Mouse (Mus musculus) R1 (cell line): ENCODE measurements at regions not wholly inside any gene's neighbourhood (a gene's known extent, or its start where the extent isn't known, plus 50 kb on each side); places are given as distances from the start of the nearest gene placed in this dataset.

Experiments used
- DNase-seq: peaks from one replicate; pipeline ENCODE4 v3.0.0-alpha.2; 2018; ENCODE audit warnings: low read depth, low spot score

DNA sequence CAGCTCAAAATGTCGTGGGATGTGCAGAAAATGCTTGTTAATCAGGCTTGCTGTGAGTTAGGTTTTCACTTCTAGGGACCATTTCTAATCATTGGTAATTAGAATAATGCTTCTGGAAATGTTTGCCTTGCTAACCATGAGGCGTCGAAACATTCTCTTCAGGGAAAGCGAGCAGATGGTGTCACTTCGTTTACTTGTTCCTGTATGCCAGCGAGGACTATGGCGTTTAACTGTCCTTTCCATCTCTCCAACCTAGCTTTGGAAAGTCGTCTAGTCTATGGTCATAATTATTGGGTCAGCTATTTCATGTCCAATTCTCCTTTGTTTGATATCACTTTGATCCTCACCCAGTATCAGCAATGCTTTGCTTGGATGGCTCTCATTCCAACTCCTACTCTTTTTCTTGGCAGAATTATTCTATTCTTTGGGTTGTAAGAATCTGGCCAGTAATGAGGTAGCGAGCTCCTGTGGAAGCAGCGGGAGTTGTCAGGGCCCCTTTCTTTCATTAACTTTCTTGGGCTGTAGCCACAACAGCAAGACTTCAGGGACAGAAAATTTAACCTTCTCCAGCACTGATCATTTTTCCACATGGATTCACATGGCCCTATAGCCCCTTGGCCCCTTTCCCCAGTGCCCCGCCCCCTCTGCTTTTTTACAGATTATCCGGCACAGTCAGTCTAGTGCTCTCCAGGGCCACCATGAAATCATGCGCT, 374.0 kb upstream of the Plscr5 start:
- DNase-seq = no peak

DNA sequence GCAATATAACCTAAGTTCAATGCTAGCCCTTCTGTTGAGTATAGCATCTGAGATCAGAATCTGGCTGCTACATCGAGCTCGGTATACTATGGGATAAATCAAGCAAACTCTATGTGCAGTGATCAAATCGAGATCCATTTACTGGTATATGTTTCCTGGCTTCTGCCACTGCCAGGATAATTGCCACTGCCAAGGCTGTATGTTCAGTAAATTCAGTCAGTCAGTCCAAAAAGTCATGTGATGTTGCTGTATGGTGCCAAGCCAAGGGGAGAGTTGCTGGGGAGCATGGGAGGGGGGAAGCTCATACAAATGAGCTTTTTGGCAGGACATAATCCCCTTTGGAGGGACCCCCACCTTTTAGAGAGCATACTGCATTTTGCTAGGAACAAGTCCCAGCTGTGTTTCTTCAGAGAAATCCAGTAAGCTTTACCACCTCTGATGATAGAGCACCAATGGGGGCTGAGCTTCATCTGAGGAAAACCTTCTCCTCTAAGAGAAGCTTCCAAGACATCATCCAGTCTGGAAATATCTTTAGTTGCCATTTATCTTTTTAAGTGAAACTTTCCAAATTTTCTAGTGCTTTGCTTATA, 389.3 kb upstream of the Plscr5 start:
- DNase-seq = no peak

DNA sequence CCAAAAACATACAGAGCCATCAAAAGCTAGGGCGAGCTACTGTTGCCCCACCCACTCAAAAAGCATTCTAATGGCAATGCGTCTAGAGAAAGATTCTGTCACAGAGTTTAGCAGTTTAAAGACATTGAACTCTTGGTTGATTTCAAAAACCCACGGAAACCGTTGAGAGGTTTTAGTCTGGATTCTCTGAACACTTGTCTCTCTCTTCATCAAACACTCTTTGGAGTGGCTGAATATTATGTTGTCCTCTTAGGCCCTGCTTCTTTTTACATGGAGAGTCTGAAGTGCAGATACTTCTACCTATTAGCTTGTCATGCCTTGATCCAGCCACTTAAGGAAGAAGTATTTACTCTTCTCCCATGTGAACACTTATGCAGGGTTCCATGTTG, 393.9 kb upstream of the Plscr5 start:
- no peak for DNase-seq

DNA sequence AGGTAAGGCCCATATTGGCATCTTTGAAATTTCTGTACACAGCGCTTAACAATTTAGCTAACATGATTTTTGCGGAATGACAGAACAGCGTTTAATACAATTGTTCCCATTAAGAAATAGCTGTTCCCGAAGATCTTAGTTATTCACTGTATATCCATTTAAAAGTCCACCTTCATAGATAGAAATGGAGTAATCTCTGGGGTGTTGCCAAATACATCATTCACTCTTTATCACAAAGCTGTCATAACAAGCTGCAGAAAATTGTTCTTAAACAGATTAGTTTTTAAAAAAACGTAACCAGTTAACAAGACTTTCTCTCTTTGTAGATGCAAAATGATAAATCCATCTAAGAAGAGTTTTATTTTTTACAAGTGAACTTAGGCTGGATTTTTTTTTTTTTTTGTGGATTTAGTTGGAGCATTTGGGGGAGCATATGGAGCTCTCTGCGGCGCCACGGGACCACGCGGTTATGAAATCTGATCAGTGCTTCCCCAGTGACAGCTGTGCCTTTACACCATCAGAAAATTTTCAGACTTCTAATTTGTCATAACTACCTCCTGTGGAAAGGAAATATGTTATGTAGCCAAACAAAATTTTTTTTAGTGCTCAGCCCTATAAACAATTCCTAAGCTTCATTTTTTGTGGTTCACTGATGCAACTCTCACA, 394.4 kb upstream of the Plscr5 start:
- DNase-seq = no peak

DNA sequence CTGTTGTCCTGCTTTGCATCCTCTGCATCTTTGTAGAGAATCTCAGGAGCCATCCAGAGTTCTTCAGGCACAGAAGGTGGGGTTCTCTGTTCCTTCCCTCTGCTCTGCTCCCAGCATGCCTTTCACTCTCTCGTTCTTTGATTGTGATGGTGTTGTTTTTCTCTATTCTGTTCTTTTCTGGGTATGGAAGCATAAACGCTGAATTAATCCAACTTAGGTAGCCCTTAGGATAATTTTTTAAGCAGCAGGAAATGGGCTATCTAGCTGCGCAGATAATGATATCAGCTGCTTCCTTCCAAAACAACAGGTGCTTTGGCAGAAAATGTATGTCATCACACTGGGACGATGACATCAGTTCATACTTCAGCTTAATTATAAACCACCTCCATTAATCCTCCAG, 395.8 kb upstream of the Plscr5 start:
- no peak for DNase-seq

DNA sequence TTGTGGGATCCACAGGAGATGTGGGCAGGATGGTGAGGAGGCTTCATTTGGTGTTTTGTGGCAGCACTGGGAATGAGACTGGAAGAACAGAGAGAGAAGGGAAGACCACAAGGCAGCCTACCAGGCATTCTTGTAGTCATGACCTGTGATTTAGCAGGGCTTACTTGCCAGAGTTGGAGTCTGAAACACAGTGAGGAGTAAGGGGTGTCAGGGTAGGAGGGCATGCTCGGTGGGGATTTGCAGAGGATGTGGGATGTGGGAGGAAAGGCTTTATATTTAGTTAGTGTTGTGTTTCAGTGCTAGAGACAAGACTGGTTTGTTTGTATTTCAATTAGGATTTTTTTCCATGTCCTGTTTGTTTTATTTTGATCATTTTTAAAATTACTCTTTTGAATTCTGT, 387.3 kb upstream of the Zic1 start:
- no peak for DNase-seq

DNA sequence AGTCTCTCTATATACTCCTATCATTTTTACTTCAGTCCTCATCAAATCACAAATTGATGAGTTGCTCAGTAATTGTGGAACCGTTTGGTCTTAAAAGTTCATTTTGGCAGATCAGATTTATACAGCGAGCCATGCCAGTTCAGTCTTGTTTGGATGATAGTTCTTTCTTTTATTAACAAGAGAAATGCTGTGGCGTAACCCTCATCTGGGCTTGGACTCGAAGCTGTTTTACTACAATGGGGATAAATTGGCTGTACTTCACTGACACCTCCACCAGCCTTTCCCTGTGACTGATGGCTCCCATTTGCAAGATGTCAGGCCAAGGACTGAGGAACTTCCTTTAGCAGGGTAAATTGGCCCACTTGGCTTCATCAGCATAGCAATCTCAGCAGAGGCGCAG, 345.5 kb upstream of the Zic1 start:
- DNase-seq = no peak

DNA sequence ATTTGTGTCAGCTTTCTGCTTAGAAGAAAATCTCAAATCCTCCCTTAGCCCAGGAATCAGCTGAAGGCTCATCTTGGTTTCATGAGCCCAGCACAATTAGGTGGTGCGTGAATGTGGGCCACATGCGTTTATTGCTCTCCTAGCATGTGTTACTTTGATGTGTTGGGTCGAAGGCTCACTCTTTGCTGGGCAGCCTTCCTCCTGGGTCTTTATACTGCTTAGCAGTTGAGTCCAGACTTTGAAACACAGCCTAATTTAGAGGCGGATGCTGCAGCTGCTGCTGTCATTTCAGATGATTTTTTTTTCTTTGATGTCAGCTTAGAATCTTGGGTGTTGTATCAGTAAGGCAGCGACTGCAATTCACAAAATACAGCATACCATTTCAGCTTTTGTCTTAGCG, 315.2 kb upstream of the Zic1 start:
- no peak for DNase-seq

DNA sequence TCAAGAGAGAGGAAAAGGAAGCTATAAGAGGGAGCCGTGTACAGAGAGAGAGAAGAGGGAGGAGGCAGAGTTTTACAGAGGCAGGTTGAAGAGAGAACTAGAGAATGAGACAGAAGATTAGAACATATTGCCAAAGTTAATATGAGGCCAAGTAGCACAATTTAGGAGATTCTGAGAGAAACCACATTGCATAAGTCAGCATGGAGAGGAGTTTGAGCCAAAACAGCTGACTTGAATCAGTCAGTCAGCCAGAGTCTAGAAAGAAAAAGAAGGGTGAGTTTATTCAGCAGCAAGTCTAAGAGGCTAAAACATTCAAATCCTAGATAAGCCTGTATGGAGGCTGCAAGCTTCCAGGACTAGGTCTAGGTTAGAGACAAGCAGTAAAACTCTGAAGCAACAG, 301.1 kb upstream of the Zic1 start:
- DNase-seq = no peak

DNA sequence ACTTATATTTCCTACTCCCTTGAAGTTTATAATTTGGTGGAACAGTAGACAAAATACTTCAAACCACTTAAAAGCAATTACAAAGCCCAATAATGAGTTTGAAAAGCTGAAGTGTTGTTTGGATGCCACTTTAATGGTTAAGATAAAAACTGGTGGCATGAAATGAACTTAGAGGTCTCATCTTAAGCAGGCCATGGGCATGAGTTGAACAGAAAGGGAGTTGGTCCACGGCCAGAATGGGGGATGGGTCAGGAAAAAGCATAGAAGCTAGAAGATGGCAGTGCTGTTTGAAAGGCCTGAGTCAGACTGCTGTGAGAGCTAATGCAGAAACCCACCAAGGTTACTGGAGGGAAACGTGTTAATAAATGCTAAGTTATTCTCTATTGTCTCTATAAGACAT, 294.5 kb upstream of the Zic1 start:
- no peak for DNase-seq

DNA sequence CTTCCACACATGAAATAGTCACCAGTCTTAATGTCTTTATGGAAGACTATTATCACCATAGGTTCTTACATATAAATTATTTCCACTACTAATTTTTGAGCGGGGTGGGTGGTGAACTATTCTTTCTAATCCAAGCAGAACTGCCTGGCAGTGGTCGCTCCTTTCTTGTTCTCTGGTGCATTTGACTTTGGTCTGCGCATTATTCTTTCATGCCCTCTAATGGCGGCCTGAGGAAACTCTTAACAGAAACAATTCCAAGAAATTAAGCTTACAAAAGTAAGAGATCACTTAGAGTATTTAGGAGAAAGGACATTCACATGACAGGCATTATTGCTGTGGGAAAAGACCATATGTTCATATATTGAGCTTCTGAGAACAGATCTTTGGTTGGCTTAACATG, 288.5 kb upstream of the Zic1 start:
- no peak for DNase-seq

DNA sequence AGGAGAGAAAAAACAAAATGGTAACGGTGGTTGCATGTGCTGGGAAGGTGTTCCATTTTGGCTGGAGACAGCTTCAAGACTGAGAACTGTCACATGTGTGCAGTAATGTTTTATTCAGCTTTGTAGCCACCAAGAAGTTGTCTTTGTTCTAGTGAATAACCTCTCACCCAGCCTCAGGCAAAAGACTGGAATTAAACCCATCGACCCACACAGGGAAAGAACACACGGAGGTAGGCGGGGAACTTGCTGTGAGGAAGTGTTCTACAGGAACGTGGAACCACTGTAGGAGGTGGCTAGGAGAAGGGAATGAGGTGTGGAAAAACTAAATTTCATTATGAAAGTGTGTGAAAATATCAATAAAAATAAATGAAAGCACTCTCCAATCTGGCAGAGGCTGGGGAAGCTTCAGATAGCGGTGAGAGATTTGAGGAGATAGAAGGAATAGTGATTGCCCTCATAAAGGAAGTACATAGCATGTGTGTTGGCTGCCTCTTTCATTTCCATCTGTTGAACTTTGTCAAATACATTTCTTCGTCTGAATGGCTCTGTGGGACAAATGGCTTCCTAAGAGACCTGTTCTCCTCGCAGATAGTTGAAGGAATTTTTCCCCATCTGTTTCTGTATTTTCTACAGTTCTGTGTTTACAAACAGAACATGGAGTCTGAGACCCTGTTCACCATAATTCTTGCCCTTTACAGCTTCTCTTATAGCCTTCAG, 286.9 kb upstream of the Zic1 start:
- no peak for DNase-seq

DNA sequence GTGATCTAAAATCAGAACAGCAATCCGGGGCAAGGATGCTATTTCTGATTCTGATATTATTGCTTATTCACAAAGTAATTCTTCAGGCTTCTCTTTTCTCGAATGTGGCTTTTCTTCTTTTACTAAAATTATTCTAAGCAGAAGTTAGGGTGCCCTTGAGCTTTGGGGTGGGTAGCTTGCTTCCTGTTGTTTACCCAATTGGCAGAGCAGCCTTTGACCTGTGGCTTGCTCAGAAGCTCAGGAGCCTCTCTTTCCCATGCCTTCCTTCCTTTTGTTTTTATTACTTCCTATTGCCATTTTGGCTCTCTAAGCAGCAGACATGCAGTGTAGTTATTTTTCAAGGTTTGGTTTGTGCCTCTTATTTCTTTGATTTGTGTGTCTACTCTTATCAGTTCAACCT, 244.8 kb upstream of the Zic1 start:
- no peak for DNase-seq

DNA sequence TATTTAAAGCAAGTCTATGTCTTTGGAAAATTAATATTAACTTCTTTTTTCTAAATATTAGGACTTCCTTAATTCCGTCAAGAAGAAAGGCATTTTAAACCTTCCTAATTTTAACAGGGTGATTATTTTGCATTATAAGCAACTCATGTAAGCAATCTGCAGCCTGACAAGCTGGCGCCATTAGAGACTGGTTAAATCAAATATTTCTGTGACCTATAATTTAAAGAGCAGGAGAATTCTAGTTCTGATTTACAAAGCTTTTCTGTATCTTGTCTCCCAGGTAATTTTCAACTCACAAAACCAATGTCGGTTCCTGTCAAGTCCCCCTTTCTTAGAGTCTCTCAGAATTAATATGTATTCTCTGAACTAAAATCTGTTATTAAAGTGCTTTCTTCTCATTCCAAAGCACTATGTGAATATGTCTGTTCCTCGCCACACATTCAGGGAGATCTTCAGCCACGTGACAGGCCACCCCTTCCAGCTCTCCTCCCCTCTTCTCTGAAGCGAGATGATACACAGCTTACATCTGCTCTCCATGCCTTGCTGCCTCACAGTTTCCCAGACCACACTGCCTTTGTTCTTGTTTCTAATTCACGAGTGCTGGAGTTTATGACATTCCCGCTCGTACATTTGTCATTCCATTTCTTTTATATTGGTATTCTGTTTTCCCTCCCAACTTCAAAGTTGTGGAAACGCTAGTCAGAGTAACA, 244.0 kb upstream of the Zic1 start:
- DNase-seq = no peak

DNA sequence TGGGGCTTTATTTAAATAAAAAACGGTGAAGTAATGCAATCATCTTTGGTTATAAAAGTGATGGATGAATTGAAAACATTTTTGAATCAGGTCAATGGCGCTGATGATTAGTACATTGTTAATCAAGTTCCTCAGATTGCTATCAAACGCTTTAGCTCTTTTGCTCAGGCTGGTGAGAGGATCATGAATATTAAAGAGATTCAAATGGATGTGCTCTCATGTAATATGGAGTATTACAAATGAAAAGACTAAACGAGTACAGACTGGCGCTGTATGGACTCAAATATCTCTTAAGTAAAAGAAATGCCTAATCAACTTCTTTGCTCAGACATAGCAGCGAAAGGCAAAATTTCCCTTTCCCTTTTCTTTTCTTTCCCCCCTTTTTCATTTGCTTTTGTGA, 236.1 kb upstream of the Zic1 start:
- no peak for DNase-seq

DNA sequence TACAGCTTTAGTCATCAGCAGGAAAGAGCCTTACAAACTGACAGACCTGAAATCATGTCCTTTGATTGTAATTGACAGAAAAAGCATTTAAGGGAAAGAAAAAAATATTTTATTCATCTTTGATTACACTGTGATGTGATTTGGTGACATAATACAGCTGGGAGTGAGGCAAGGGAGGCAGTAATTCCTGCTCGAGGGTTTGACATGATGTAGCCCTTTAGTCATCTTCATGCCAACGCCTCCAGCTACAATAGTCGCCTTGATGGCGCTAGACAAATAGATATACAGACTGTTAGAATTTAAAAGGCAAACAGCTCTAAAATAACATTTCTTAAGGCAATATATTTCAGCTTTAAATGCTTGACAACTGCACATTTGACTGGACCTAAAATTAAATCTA, 226.3 kb upstream of the Zic1 start:
- DNase-seq = no peak

DNA sequence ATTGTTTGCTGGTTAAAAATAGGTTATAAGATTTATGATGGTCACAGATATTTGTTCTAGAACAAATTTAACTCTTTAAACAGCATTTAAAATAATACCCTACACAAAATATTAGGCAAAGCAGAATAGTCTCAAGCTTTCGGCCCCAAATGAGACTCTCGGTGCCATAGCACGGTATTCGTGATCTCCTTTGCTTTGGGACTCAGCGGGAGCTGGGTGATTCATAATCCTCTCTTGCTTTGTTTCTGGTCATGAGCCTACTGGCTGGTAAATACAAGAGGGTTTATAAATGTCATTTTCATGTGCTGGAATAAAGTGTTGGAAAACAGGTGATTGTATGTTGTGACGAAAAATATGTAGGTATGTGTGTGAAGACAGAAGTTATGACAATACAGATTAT, 223.1 kb upstream of the Zic1 start:
- no peak for DNase-seq

DNA sequence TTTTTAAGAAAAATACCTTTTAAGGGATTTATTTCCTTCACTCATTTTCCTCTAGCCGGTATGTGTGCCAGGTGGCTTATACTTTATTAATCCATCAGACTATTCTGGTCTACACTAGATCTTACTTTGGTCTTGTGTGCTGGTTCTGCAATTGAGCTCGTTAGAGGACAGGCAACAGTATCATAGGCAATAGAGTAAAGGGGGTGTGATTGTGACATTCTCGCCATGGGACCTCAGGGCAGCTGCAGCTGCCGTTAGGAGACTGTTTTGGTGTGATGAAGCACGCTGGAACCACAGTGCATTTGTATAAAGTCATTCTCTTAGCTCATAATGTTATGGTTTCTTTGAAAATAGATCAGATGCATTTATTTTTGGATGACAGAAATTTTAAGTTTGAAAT, 222.3 kb upstream of the Zic1 start:
- DNase-seq = no peak

DNA sequence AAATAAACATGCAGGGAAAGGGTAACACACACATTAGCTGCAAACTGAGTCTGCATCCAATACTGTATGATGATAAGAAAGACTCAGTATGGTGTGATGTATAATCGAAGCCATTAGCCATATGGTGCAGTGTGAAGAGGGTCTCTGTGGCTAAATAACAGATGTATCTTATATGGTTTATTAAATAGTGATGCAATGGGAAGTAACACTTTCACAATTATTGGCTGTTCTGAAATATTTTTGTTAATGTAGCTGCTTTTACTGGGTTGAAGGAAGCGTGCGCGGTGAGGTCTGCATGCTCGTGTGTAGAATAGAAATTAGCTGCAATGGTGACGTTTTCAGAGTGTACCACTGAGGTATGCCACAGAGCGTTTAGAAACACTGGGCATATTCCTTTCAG, 221.7 kb upstream of the Zic1 start:
- no peak for DNase-seq

DNA sequence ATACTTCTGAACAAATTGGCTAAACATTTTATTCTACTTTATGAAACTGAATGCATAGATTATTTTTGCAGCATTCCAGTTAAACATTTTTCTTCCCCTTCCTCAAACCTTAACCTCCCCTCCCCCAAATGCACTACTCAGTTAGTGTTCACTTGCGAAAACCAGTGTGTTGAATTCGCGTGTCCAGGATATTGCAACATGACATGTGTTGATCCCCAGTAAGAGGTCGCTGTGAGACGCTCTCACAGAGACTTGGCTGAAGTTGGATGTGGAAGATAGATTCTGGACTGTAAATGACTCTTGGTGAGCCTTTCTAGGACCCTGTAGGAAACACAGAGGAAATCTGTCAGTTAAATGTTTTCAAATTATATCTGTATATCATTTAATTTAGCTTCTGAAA, 221.0 kb upstream of the Zic1 start:
- no peak for DNase-seq

DNA sequence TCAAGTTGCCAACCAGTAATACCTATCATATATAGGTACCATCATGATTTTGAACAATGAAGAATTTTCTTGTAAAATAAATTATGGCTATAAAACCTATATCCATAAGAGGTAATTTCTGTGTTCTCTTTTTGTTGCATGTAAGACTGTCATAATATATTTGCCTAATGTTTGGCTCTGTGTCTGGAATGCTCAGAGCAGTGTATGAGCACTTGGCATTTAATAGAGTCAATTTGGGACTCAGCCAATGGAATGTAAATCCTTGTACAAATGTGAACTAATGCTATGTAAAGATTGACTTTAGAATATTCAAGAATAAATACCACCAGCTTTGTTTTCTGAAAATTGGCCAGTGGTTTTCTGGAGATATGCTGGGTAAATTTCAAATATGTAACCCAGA, 208.5 kb upstream of the Zic1 start:
- no peak for DNase-seq

DNA sequence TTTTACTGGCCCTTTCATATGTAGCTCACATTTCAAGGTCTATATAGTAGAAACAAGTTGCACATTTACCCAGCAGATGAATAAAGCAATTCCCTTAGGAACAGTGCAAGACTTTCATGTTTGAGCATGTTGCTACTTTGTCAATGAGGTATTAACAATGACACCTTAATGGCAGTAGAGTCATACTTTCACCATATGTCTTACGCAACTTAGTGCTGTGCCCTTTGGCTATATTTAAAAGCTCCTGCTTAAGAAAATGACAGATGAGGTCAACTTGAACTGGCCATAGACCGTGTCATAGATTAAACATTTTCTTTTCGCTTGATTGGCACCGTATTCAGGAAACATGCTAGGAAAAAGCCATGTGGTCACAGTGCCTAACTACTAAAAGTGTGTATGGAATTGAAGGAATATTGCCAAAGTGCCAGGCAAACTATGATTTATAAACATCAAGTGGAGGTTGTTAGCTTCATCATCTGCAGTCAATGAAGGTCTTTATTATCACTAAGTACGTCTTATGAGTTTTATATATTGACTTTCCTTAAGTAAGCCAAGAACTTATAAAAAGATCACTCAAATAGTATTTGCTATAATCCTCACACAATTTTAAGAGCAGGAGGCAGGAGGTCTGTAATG, 200.5 kb upstream of the Zic1 start:
- no peak for DNase-seq
